Mouse (Mus musculus): ENCODE results near the gene Hs2st1. TPM values are rescaled to one million over a fixed set of nuclear protein-coding genes. Genes with fewer than 3 reads are reported as not detected.

Gene Hs2st1
- polyA plus RNA-seq, 1 experiment from 2014 or later: 15.3 TPM

DNA sequence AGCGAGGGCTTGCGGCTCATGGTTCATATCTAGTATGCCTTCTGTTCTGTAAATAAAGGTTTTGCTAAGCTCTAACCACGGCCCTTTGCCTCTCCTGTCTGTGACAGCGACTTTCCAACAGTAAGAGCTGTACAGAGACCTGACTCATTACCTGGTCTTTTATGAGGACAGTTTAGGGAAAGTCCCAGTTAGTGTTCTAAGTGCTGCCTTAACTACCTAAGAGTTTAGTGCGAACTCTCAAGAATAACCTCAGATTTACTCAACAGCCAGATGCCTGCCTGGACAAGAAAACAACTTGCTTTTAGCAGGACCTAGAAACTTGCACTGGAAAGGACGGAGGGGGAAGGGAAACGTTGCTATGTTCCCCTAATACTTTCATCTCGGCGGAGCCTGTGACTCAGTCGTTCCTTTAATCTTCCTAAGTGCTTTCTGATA is 137.8 kb downstream of the Hs2st1 start:
- WGBS: 64% methylated on average over 10 of the region's 10 CpGs
- no peaks in the 10 kb centered on the region for H3K9me3 ChIP-seq (replicated peaks)
- H3K27me3 ChIP-seq: no peaks in the 10 kb centered on the region
- no peak overlapping the region; the same call in 1 of the 2 replicates for H3K27ac ChIP-seq (replicated peaks)
- peaks cover 7% of the 10 kb centered on the region; the same call in 1 of the 2 replicates for H3K4me1 ChIP-seq
- no peak overlapping the region for H3K4me2 ChIP-seq (replicated peaks)
- H3K4me3 ChIP-seq (replicated peaks): no peak overlapping the region
- no peak for ATAC-seq (ENCODE audit: insufficient number of reproducible peaks, low FRiP score, low TSS enrichment, low read depth)
- H3K9ac ChIP-seq: no peak overlapping the region
- peaks cover 7% of the 10 kb centered on the region for H3K36me3 ChIP-seq

DNA sequence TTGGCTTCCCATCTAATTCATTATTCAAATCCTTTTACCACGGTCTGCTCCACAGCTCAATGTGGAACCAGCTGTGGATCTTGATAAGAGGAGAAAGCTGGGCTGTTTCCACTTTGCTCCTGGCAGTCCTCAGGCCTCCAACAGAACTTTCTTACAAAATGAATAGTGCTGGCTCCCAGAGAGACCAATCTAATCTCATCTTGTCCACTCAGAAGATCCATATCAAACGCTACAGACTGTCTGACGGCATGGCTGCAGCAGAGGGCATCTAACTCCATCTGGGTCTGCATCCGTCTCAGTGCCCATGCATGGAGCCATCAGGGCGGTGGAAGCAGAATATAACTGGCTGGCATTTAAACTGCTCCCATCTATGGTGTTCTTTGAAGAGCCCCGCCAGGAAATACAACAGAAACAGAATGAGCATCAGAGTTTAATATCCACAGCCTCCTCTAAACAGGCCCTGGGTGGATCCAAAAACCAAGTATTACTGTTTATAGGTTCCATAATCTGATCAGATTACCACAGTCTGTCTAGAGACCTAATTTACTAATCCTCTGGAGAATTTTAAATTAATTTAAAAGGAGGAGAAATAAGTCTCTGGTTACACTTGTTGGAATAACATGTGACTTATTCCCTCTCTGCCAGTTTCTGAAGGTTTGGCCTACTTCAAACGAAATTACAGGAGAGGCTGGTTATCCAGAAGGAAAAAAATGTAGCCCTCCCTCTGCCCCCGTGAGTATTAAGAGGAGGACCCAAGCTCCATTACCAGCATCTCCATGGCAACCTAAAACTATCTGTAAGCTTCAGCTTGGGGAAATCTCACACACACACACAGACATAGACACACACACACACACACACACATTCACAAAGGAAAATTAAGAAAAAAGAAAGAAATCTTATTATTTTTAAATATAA is 141.2 kb downstream of the Hs2st1 start:
- H3K4me3 ChIP-seq (replicated peaks): no peak overlapping the region
- H3K4me2 ChIP-seq (replicated peaks): no peak overlapping the region
- ATAC-seq (ENCODE audit: insufficient number of reproducible peaks, low FRiP score, low TSS enrichment, low read depth): peak; percentile 48
- no peaks in the 10 kb centered on the region for H3K27me3 ChIP-seq
- no peak overlapping the region for H3K9ac ChIP-seq
- peaks cover 7% of the 10 kb centered on the region; the same call in 1 of the 2 replicates for H3K4me1 ChIP-seq
- H3K27ac ChIP-seq (replicated peaks): peak overlapping the region; percentile 52; the same call in 1 of the 2 replicates
- no peaks in the 10 kb centered on the region for H3K36me3 ChIP-seq
- no peaks in the 10 kb centered on the region for H3K9me3 ChIP-seq (replicated peaks)
- WGBS: 37% methylated on average over 8 of the region's 8 CpGs

DNA sequence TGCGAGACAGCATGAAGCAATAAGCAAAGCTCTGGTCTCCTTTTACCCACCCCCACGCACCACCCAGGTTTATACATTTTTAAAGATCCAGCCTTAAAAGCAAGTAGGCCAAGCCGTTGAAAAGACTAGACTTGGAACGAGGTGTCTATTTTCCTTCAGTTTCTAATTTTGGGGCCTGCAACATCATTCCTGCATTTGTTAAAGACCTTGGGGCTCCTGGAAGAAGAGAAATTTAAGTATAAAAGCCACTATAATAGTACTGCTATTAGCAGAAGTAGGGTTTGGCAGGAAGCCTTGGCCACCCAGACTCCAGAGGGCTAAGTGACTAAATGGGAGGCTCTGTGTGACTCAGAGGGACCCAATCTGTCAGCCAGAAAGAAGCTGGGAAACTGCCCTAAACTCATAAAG is 144.9 kb downstream of the Hs2st1 start:
- Histone ChIP-seq H3K4me1 (peaks cover 7% of the 10 kb centered on the region; the same call in 1 of the 2 replicates), H3K9me3 (replicated peaks) (no peaks in the 10 kb centered on the region), H3K27me3 (no peaks in the 10 kb centered on the region), H3K4me3 (replicated peaks) (no peak overlapping the region), H3K27ac (replicated peaks) (no peak overlapping the region), H3K9ac (no peak overlapping the region), H3K36me3 (no peaks in the 10 kb centered on the region), H3K4me2 (replicated peaks) (no peak overlapping the region)
- 47% methylated on average over 4 of the region's 4 CpGs for WGBS
- ATAC-seq (ENCODE audit: insufficient number of reproducible peaks, low FRiP score, low TSS enrichment, low read depth): no peak

DNA sequence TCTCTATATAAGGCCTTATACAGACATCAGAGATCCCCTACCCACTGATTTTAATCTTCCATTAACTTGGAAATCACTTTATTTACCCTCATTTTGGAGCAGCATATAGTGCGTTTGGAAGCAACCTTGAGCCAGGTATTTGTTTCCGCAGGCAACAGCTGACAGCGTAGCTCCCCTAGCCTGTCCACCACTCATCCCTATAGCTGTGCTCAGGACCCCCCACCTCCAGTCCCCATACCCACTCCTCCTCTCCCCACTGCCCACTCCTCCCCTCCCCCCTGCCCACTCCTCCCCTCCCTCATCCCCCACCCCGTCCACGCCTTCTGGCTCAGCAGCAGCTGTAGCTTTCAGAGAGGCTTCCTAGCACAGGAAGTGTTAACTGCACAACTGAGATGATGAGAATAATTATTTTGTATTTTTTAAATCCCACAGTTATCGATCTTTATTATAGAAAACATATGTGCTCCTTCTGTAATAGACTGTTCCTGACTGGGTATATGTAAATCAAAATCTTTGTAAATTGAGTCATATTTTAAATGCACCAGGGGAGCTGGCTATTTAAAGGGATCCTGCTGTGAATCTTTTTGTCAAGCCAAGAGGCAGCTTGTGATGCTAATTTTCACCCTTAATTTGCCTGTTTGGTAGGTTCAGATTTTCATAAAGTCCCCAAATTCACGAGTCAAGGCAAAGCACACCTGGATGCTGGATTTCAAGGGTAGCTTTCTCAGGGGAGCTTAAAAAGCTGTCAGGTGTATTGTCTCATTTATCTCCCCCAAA is 148.4 kb downstream of the Hs2st1 start:
- no peaks in the 10 kb centered on the region for H3K36me3 ChIP-seq
- no peaks in the 10 kb centered on the region for H3K9me3 ChIP-seq (replicated peaks)
- H3K4me2 ChIP-seq (replicated peaks): no peak overlapping the region
- no peaks in the 10 kb centered on the region for H3K27me3 ChIP-seq
- ATAC-seq (ENCODE audit: insufficient number of reproducible peaks, low FRiP score, low TSS enrichment, low read depth): no peak
- no peak overlapping the region for H3K9ac ChIP-seq
- WGBS: 49% methylated on average over 7 of the region's 7 CpGs
- no peak overlapping the region for H3K27ac ChIP-seq (replicated peaks)
- H3K4me1 ChIP-seq: peaks cover 4% of the 10 kb centered on the region; the same call in 1 of the 2 replicates
- H3K4me3 ChIP-seq (replicated peaks): no peak overlapping the region

DNA sequence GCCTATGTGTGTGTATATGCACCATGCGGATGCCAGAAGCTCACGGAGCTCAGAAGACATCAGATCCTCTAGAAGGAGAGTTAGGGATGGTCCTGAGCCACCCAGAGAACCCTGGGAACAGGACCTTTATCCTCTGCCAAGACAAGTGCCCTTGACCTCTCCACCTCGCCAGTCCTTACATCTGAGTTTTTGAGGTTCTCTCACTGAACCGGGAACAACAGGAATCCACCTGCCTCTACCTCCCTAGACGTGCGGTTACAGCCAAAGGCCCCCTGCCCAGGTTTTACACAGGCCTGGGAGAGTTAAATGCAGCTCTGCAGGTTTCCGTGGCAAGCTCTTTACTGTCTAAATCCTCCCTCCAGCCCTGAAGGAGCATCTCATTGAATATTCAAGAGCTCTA is 156.2 kb downstream of the Hs2st1 start:
- 57% methylated on average over 7 of the region's 7 CpGs for WGBS
- Histone ChIP-seq H3K9ac (no peak overlapping the region), H3K4me2 (replicated peaks) (no peak overlapping the region), H3K36me3 (no peaks in the 10 kb centered on the region), H3K27ac (replicated peaks) (no peak overlapping the region), H3K27me3 (peaks cover 2% of the 10 kb centered on the region; the same call in 1 of the 2 replicates), H3K4me1 (peaks cover 26% of the 10 kb centered on the region), H3K4me3 (replicated peaks) (no peak overlapping the region), H3K9me3 (replicated peaks) (no peaks in the 10 kb centered on the region)
- no peak for ATAC-seq (ENCODE audit: insufficient number of reproducible peaks, low FRiP score, low TSS enrichment, low read depth)

DNA sequence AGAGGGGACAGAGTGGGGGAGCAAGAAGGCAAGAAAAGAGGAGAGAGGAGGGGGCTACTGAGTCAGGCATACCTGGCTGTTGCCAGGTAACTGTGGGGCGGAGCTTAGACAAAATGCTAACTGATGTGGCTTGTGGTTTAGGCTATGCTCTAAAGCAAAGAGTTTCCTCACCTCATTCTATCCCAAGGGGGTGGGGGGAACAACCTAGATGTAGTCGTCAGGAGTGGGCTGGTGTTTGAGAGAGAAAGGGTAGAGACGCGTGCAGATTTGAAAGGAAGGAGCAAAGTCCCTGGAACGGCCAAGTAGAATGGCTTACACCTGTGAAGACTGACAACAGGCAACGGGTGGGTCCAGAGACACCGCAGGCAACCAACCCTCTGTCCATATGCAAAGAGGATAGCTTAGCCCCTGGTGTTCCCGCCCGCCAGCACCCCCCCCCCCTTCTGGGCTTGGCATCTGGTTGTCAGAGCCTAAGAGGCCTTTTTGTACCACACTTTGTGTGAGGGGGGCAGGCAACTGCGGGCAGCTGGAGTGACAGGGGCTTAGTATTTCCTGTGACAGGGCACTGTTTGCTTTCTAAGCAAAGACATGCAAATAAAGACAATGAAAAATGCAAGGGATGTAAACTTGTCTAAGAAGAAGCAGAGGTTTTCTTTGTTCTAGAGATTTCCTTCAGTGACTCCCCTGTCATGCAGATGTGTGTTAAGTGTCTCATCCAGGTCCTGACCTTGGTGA is 157.3 kb downstream of the Hs2st1 start:
- peaks cover 23% of the 10 kb centered on the region for H3K4me1 ChIP-seq
- 3% methylated on average over 10 of the region's 10 CpGs for WGBS
- H3K27me3 ChIP-seq: peaks cover 3% of the 10 kb centered on the region; the same call in 1 of the 2 replicates
- no peaks in the 10 kb centered on the region for H3K9me3 ChIP-seq (replicated peaks)
- ATAC-seq (ENCODE audit: insufficient number of reproducible peaks, low FRiP score, low TSS enrichment, low read depth): 0 out of 2 replicates have a peak, but pooled peaks have one; percentile 3
- H3K9ac ChIP-seq: no peak overlapping the region
- no peak overlapping the region for H3K27ac ChIP-seq (replicated peaks)
- H3K36me3 ChIP-seq: no peaks in the 10 kb centered on the region
- no peak overlapping the region for H3K4me3 ChIP-seq (replicated peaks)
- H3K4me2 ChIP-seq (replicated peaks): peak overlapping the region; percentile 27; the same call in 1 of the 2 replicates

DNA sequence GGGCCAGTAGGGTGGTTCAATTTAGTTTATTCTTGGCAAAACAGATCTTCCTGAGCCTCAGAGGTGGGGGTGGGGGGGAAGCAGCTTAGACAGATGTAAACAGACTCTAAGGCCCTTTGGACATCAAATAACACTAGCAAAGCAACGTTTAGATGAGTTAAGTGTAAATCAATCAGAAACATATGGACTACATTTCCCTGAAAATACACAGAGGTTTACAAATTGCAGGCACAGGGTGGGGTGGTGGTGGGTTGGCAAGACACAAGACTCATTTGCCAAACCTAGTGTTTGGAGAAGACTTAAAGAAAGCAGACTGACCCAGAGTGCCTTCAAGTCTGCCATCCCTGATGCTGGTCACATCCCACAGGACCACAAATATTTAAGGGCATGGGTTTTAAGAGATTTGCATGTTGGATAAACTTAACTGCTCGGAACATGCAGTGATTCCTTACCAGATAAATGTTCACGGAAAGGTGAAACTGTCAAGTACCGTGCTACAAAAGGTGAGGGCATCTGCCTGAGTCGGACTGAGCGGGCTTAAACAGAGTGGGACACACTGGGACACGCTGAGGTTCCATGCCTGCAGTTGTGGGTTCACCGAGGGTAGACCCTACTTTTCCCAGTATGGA is 158.2 kb downstream of the Hs2st1 start:
- Histone ChIP-seq H3K27me3 (peaks cover 3% of the 10 kb centered on the region; the same call in 1 of the 2 replicates), H3K4me1 (peaks cover 23% of the 10 kb centered on the region), H3K4me3 (replicated peaks) (no peak overlapping the region), H3K27ac (replicated peaks) (peak overlapping the region; percentile 63), H3K4me2 (replicated peaks) (0 out of 2 replicates have a peak overlapping the region, but pooled peaks have one; percentile 6), H3K36me3 (no peaks in the 10 kb centered on the region), H3K9ac (no peak overlapping the region), H3K9me3 (replicated peaks) (no peaks in the 10 kb centered on the region)
- peak; percentile 82 for ATAC-seq (ENCODE audit: insufficient number of reproducible peaks, low FRiP score, low TSS enrichment, low read depth)
- 10% methylated on average over 8 of the region's 8 CpGs for WGBS

DNA sequence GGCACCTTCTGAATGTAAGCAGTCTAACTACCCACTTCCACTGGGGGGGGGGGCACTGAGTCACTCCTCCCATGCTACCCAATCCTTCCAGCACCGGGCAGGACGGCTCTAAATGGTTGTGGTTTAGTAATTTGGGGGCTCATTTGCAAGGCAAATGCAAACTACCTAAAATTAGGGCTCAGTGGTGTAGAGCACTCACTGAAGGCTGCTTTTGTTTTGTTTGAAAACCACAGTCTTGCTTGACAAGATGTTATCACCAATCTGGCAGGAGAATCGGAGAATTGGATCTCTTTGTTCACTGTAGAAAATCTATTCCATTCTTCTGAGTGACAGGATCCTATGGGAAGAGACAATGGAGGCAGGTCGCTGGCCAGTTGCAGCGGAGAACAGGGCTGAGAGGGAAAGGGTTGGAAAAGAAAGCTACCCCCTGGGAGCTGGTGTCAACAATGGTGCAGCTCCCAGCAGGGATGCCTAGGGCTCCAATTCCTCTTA is 158.9 kb downstream of the Hs2st1 start:
- Histone ChIP-seq H3K27me3 (peaks cover 3% of the 10 kb centered on the region; the same call in 1 of the 2 replicates), H3K9ac (no peak overlapping the region), H3K27ac (replicated peaks) (peak overlapping the region; percentile 60), H3K4me1 (peaks cover 29% of the 10 kb centered on the region), H3K4me2 (replicated peaks) (peak overlapping the region; percentile 13; the same call in 1 of the 2 replicates), H3K9me3 (replicated peaks) (no peaks in the 10 kb centered on the region), H3K4me3 (replicated peaks) (no peak overlapping the region), H3K36me3 (no peaks in the 10 kb centered on the region)
- WGBS: 12% methylated on average over 5 of the region's 5 CpGs
- ATAC-seq (ENCODE audit: insufficient number of reproducible peaks, low FRiP score, low TSS enrichment, low read depth): peak; percentile 39

DNA sequence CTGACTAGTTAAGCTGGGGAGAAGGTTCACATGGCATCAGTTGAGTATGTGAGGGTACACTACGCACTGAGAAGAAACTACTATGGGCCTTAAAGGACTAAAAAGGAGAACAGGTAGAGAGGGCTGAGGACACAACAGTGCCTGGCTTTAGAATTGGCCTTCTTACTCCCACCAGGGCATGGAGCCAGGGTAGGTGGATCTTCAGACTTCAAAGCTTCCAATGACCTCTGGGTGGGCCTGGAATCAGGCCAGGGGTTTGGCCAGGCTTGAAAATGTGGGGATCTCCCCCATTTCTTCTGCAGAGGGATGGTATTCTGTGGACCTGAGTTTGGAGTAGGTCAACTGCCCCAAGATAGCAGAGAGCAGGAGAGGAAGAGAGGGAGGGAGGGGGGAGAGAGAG is 161.0 kb downstream of the Hs2st1 start:
- Histone ChIP-seq H3K27me3 (peaks cover 5% of the 10 kb centered on the region; the same call in 1 of the 2 replicates), H3K9me3 (replicated peaks) (no peaks in the 10 kb centered on the region), H3K4me2 (replicated peaks) (no peak overlapping the region), H3K4me1 (peaks cover 40% of the 10 kb centered on the region), H3K36me3 (no peaks in the 10 kb centered on the region), H3K9ac (no peak overlapping the region), H3K4me3 (replicated peaks) (no peak overlapping the region), H3K27ac (replicated peaks) (no peak overlapping the region)
- no peak for ATAC-seq (ENCODE audit: insufficient number of reproducible peaks, low FRiP score, low TSS enrichment, low read depth)
- 97% methylated on average over 1 of the region's 1 CpGs for WGBS

DNA sequence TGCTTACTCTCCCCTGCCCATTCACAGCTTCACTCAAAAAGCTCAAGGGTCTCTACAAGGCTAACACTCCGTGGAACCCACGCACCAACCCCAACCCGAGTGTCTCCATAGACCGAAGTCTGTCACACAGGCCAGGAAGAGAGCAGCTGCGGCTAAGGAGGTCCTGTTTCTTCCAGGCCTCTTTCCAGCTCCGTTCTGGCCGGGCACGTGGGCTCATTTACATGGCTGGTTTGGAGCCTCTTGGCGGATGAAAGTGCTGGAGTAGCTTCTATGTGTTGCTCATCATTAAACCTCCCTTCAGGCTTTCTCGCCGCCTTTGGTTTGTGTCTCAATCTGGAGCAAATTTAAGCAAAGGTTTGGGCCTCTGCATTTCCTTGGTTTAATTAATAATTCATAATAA is 164.7 kb downstream of the Hs2st1 start:
- H3K9ac ChIP-seq: no peak overlapping the region
- H3K27ac ChIP-seq (replicated peaks): peak overlapping the region; percentile 80
- no peak for ATAC-seq (ENCODE audit: insufficient number of reproducible peaks, low FRiP score, low TSS enrichment, low read depth)
- no peak overlapping the region; the same call in 1 of the 2 replicates for H3K4me2 ChIP-seq (replicated peaks)
- peaks cover 15% of the 10 kb centered on the region; the same call in 1 of the 2 replicates for H3K27me3 ChIP-seq
- WGBS: 35% methylated on average over 11 of the region's 11 CpGs
- no peaks in the 10 kb centered on the region for H3K36me3 ChIP-seq
- no peaks in the 10 kb centered on the region for H3K9me3 ChIP-seq (replicated peaks)
- no peak overlapping the region for H3K4me3 ChIP-seq (replicated peaks)
- H3K4me1 ChIP-seq: peaks cover 16% of the 10 kb centered on the region
